Mouse (Mus musculus): ENCODE results near the gene Fsip1. TPM values are rescaled to one million over a fixed set of nuclear protein-coding genes. Genes with fewer than 3 reads are reported as not detected.
"Not testable (repeated sequence)": the region's sequence is repeated elsewhere in the genome, so short reads cannot be mapped to it uniquely, and the experiment has no call there.

Gene Fsip1
- total and polyA plus RNA-seq, 2 experiments from 2014 or later, result 1.2 to 6.1 TPM

GRCm38 (mm10) chr2:118299981-118300380, 43.2 kb upstream of the Fsip1 start:
- no peak for DNase-seq (ENCODE audit: low spot score)
- Histone ChIP-seq H3K4me2 (ENCODE audit: low read depth, low read length, poor library complexity, severe bottlenecking) (no peak overlapping the region), H3K4me3 (ENCODE audit: low read depth, low read length) (no peak overlapping the region), H3K9ac (replicated peaks; ENCODE audit: low read length, poor library complexity, severe bottlenecking) (no peak overlapping the region), H3K9me3 (ENCODE audit: low read length) (no peaks in the 10 kb centered on the region), H3K4me1 (ENCODE audit: insufficient read depth, low read length) (0 out of 2 replicates have a peak, but pooled peaks cover 3% of the 10 kb centered on the region), H3K27me3 (ENCODE audit: insufficient read depth, low read length) (no peaks in the 10 kb centered on the region), H3K27ac (ENCODE audit: low read depth, low read length) (no peak overlapping the region), H3K36me3 (ENCODE audit: insufficient read depth, low read length) (no peaks in the 10 kb centered on the region)
- ATAC-seq (ENCODE audit: low FRiP score), result no peak
- TF ChIP-seq CTCF (IDR thresholded peaks at IDR 0.05), result no peak
- WGBS, result 94% methylated on average over 2 of the region's 2 CpGs

DNA sequence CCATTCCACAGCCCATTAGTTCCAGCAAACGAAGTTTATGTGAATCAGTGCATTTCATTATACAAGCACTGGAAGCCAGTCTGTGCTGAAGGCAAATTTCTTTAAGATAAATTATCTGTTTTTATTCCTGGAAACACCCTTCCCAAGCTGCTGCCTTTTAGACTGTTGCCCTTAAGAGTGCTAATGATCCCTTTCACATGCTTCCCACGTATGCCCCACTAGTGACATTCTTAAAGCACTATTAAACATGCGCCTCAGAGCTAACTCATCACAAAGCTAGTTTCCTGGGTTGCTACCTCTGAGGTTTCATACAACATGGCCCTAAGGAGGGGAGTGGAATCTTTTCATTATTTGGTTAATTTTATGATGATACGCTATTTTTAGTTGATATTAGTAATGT, 41.8 kb upstream of the Fsip1 start:
- H3K9ac ChIP-seq (replicated peaks; ENCODE audit: low read length, poor library complexity, severe bottlenecking), result no peak overlapping the region
- no peak for DNase-seq (ENCODE audit: low spot score)
- TF ChIP-seq CTCF (IDR thresholded peaks at IDR 0.05), result no peak

DNA sequence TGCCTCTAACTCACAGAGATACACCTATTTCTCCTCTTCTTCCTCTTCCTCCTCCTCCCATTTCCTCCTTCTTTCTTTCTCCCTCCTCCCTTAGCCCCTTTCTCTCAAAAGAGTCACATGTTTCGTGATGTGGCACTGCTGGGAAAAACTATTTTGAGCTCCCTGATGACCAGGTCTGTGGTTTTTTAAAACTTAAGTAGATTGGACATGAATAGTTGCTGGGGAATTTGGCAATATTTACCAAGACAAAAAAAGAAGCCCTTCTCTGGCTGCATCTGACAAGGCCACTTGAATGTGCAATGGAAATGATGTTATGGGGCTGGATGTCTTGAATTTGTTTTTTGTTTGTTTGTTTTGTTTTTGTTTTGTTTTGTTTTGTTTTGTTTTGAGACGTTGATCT, 41.2 kb upstream of the Fsip1 start:
- no peak overlapping the region for H3K4me3 ChIP-seq (ENCODE audit: low read depth, low read length)
- no peaks in the 10 kb centered on the region for H3K27me3 ChIP-seq (ENCODE audit: insufficient read depth, low read length)
- H3K9me3 ChIP-seq (ENCODE audit: low read length), result no peaks in the 10 kb centered on the region
- ATAC-seq (ENCODE audit: low FRiP score) (no peak), DNase-seq (ENCODE audit: low spot score) (no peak)
- H3K4me2 ChIP-seq (ENCODE audit: low read depth, low read length, poor library complexity, severe bottlenecking), result no peak overlapping the region
- peaks cover 8% of the 10 kb centered on the region; the same call in 1 of the 2 replicates for H3K4me1 ChIP-seq (ENCODE audit: insufficient read depth, low read length)
- no peak overlapping the region for H3K9ac ChIP-seq (replicated peaks; ENCODE audit: low read length, poor library complexity, severe bottlenecking)
- H3K36me3 ChIP-seq (ENCODE audit: insufficient read depth, low read length), result no peaks in the 10 kb centered on the region
- no peak overlapping the region for H3K27ac ChIP-seq (ENCODE audit: low read depth, low read length)
- TF ChIP-seq CTCF (IDR thresholded peaks at IDR 0.05), result no peak
- 81% methylated on average over 2 of the region's 2 CpGs for WGBS

More for the DNA sequence above, 41.8 kb upstream of the Fsip1 start:
- Histone ChIP-seq H3K4me1 (ENCODE audit: insufficient read depth, low read length) (peaks cover 8% of the 10 kb centered on the region; the same call in 1 of the 2 replicates), H3K27me3 (ENCODE audit: insufficient read depth, low read length) (no peaks in the 10 kb centered on the region), H3K4me3 (ENCODE audit: low read depth, low read length) (no peak overlapping the region), H3K9me3 (ENCODE audit: low read length) (no peaks in the 10 kb centered on the region), H3K4me2 (ENCODE audit: low read depth, low read length, poor library complexity, severe bottlenecking) (no peak overlapping the region), H3K27ac (ENCODE audit: low read depth, low read length) (no peak overlapping the region), H3K36me3 (ENCODE audit: insufficient read depth, low read length) (no peaks in the 10 kb centered on the region)
- WGBS, result 79% methylated on average over 4 of the region's 4 CpGs
- ATAC-seq (ENCODE audit: low FRiP score), result no peak

GRCm38 (mm10) chr2:118295505-118295904, 38.7 kb upstream of the Fsip1 start:
- Histone ChIP-seq H3K4me3 (ENCODE audit: low read depth, low read length) (no peak overlapping the region), H3K4me2 (ENCODE audit: low read depth, low read length, poor library complexity, severe bottlenecking) (no peak overlapping the region), H3K27me3 (ENCODE audit: insufficient read depth, low read length) (no peaks in the 10 kb centered on the region), H3K36me3 (ENCODE audit: insufficient read depth, low read length) (no peaks in the 10 kb centered on the region), H3K9me3 (ENCODE audit: low read length) (no peaks in the 10 kb centered on the region), H3K9ac (replicated peaks; ENCODE audit: low read length, poor library complexity, severe bottlenecking) (no peak overlapping the region), H3K4me1 (ENCODE audit: insufficient read depth, low read length) (peaks cover 8% of the 10 kb centered on the region; the same call in 1 of the 2 replicates), H3K27ac (ENCODE audit: low read depth, low read length) (no peak overlapping the region)
- ATAC-seq (ENCODE audit: low FRiP score), result no peak
- no peak for DNase-seq (ENCODE audit: low spot score)
- no peak for TF ChIP-seq CTCF (IDR thresholded peaks at IDR 0.05)
- WGBS, result 63% methylated on average over 7 of the region's 7 CpGs

GRCm38 (mm10) chr2:118293583-118293982, 36.8 kb upstream of the Fsip1 start:
- H3K9me3 ChIP-seq (ENCODE audit: low read length), result no peaks in the 10 kb centered on the region
- no peak for TF ChIP-seq CTCF (IDR thresholded peaks at IDR 0.05)
- no peak overlapping the region for H3K4me2 ChIP-seq (ENCODE audit: low read depth, low read length, poor library complexity, severe bottlenecking)
- WGBS, result 45% methylated on average over 5 of the region's 5 CpGs
- H3K27ac ChIP-seq (ENCODE audit: low read depth, low read length), result 0 out of 2 replicates have a peak overlapping the region, but pooled peaks have one; percentile 39
- no peak for DNase-seq (ENCODE audit: low spot score)
- H3K9ac ChIP-seq (replicated peaks; ENCODE audit: low read length, poor library complexity, severe bottlenecking), result no peak overlapping the region
- H3K4me1 ChIP-seq (ENCODE audit: insufficient read depth, low read length), result peaks cover 8% of the 10 kb centered on the region; the same call in 1 of the 2 replicates
- no peak overlapping the region for H3K4me3 ChIP-seq (ENCODE audit: low read depth, low read length)
- no peaks in the 10 kb centered on the region for H3K36me3 ChIP-seq (ENCODE audit: insufficient read depth, low read length)
- no peaks in the 10 kb centered on the region for H3K27me3 ChIP-seq (ENCODE audit: insufficient read depth, low read length)
- no peak for ATAC-seq (ENCODE audit: low FRiP score)

DNA sequence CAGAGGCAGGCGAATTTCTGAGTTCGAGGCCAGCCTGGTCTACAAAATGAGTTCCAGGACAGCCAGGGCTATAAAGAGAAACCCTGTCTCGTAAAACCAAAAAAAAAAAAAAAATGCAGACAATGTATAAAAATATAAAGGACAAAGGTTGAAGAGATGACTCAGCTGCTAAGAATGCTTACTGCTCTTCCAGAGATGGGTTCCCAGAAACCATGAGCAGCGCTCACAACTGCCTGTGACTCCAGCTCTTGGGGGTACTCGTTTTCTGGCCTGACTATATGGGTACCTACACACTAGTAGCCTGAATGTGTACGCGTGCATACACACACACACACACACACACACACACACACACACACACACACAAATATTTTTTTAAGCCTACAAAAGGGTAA, 32.3 kb upstream of the Fsip1 start:
- not testable (repeated sequence) for H3K27ac ChIP-seq (ENCODE audit: low read depth, low read length); H3K9me3 ChIP-seq (ENCODE audit: low read length); ATAC-seq (ENCODE audit: low FRiP score); H3K27me3 ChIP-seq (ENCODE audit: insufficient read depth, low read length); H3K4me3 ChIP-seq (ENCODE audit: low read depth, low read length); H3K4me2 ChIP-seq (ENCODE audit: low read depth, low read length, poor library complexity, severe bottlenecking); H3K36me3 ChIP-seq (ENCODE audit: insufficient read depth, low read length); H3K4me1 ChIP-seq (ENCODE audit: insufficient read depth, low read length); DNase-seq (ENCODE audit: low spot score); H3K9ac ChIP-seq (replicated peaks; ENCODE audit: low read length, poor library complexity, severe bottlenecking)
- 90% methylated on average over 7 of the region's 7 CpGs for WGBS
